Mouse (Mus musculus) NIH3T3 (cell line): ENCODE results near the gene Gm12355.

Source experiments
- DNase-seq: peaks from one replicate; pipeline ENCODE4 v3.0.0-alpha.2; 2012; ENCODE audit warnings: low read depth

Gm12355 gene

DNA sequence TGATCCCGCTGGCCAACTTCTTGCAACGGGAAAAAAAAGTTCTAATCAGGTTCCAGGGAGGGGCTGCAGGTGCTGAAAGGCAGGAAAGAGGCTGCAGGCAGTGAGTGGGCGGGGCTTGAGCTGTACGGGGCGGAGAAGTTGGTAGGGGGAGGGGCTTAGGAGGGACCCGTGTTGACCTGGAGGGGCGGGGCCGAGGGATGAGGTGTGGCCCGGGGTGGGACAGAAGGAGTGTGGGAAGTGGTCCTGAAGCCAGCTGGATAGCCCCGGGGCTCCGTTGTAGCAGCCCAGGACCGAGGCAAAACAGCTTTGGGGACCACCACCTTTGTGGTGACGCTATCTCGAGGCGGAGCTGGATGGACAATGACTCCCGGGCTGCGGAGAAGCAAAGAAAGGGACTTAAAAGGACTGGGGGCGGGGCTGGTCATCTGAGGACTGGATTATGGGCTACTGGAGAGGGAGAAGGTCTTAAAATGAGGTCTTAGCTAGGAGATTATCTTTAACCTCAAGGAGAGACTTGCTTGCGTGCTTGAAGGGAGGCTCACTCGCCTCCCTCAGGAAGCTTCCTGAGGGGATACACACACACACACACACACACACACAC lies 23.3 kb downstream of the Gm12355 start:
- no peak for DNase-seq

DNA sequence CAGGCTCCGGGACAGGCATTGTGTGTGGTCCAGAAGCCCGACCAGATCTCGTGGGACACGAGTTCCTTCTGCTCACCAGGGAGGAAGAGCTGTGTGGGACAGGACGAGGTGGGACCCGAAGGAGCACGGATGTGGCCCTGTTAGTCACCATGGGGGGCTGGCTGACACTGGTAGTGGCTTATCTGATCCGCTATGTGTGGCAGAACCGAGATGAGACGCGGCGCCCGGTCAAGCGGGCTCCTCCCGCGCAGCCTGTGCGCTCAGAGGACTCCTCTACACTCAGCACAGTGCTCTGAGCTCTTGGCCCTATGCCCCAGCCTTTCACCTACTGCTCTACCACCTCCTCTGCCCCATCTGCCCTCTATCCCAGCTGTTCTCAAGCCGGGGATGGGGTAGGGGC lies 26.2 kb downstream of the Gm12355 start:
- no peak for DNase-seq

DNA sequence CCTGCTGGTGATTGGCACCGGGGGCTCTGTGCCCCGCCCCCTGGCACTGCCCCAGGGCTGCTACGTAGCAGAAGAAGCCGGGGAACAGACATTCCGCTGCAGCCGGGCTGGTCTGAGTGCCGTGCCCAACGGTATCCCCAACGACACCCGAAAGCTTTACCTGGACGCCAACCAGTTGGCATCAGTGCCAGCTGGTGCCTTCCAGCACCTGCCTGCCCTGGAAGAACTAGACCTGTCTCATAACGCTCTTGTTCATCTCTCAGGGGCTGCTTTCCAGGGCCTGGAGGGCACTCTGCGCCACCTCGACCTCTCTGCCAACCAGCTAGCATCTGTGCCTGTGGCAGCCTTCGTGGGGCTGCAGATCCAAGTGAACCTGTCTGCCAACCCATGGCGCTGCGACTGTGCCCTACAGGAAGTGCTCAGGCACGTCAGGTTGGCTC lies 26.6 kb downstream of the Gm12355 start:
- DNase-seq, result no peak

DNA sequence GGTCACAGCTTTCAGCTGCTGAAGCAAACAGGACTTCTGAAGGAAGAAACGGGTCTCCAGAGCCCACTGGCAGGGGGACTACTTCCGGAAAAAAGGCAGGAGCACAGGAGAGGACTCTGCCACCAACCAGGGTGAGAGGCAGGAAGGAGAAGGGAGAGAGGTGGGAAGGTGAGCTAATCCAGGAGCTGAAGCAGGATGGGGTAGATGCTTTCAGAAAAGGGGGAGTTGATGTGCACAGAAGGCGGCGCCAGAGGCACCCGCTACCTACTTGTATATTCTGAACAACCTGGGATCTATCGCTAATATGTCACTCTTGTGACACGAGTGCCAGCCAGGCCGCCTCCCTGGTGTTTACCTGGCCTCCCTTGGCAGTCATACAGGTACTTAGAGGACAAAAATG lies 27.5 kb downstream of the Gm12355 start, which contains the start of gene Lrrc3c:
Gene Lrrc3c, plus strand, starts transcription at position 301 of the 400 bp plus-strand sequence.
- no peak for DNase-seq

DNA sequence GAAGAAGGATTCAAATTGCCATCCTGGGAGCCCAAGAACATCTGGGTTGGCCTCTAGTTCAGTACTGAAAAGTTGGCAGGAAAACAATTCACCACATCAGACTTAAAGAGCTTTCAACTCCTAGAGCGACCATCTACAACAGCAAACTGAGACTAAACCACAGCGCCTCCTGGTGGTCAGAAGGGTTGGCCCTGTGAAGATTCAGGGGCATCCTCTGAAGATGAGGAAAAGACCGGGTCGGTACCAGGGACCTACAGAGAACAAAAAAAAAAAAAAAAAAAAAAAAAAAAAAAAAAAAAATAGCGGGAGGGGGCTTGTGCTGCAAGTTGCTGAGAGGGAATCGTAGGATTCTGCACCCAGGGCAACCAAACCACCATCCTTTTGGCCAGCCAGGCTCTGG lies 28.1 kb downstream of the Gm12355 start:
- peak; percentile 87 for DNase-seq

DNA sequence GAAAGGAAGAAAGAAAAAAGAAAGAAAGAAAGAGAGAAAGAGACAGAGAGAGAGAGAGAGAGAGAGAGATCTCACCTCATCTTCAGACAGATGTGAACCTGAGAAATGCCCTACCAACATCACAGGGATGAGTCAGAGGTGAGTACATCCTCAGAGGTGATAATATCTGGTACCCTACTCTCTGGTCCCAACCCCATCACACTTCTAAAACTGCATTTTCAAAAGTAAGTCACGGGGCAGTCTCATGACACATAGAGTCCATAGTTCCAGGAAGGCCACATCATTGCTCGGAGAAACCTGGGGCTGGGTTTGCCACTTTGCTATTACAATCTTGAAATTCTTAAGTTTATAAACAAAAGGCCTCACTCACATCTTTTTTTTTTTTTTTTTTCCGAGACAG lies 29.5 kb downstream of the Gm12355 start:
- no peak for DNase-seq

DNA sequence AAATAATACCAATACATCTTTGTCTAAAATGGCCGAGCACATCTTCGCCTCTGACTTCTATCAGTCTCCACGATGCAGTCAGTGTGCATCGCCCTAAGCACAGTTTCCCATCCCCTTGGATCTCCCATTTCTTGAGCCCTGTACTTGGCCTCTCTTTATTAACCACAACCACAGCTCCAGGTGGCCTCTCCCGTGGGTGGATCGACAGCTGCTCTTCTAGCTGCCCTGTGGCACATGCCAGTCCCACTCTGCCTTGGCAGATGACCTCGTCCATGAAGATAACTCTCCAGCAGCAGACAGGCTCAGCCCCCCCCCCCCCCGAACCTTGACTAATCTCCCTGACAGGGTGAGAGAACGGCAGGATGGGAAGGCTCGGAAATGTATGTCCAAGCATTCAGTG lies 30.0 kb downstream of the Gm12355 start:
- no peak for DNase-seq

DNA sequence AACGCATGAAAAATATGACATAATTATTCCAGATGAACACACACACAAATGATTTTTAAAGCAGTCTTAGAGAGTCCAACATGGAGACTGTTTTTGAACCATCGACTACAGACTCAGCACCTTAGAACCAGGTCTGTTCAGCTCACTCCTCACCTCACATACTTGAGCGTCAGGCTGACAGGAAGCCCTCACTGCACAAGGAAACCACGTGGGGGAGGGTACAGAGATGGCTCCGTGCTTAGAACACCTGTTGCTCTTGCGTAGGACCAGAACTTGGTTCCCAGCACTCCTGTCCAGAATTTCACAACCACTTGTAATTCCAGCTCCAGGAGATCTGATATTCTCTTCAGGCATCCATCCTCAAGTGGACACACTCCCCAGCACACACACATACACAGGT lies 30.4 kb downstream of the Gm12355 start:
- no peak for DNase-seq

DNA sequence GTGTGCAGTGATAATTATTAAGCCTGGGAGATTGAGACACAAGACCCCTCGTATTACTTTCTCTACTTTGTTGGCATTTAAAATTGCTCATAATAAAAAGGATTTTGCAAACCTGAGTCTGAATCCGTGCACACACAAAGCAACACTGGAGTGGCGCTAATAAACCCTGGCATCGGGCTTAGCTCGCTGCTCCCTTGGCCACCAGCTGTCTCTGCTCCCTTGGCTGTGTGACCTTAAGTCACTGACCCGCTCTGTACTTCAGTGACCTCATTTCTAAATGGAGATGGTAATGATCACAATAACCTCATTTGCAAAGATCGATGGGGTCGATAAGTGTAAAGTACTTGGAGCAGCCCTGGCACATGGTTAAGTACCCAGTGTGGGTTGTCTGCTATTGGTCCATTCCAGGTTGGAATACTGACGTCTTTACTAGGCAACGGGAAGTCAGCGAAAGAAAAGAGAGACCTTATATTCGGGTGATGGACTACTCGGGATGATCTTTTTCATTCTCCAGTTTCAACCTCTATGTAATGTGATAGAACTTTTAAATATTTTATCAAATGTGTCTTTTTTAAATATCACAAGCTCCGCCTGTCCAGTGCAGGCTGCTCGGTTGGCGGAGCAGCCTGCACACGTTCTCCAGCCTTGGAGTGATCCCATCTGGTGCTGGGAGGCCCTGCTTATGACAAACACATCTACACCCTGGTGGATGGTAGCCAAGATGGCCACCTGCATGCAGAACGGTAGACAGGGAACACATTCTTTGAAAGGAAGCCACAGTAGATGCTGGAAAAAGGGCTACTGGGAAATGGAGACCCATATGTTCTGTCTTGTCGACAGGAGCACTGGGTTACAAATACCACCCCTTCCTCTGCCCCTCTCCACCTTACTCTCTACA lies 34.7 kb downstream of the Gm12355 start:
- DNase-seq, result no peak

DNA sequence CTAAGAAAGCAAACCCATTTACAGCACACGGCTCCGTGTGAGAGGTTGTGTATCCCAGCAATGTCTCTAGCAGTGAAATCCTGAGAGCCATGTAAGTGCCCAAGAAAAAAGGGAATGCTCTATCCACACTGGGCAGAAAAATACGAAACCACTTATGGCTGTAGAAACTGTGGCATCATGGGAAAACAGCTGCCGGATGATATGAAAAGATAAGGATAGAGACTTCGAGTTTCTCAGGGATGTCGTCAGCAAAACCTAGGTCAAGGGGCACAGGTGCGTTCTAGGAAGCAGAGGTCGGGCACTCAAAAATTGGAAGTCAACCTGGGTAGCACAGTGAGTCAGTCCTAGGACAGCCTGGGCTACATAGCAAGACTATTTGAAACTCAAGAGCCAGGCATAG lies 36.2 kb downstream of the Gm12355 start:
- no peak for DNase-seq

DNA sequence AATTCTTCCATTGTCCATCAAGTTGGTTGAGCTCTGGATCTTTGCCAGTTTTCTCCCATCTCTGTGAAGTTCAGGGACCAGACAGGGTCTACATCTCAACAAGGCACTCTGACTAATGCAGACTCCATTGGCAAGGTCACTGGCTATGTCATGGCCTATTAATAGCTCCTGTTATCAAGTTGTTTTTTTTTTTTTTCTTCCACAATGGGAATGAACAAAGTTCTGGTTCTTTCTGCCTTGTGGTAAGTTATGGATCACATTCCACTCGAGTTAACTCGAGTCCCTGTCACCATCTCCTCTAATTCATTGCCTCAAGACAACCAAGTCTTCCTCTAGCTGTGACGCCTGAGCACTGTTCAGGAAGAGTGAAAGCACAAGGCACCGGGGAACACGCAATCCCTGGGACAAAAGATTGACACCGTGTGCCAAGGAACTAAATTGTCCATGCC lies 36.6 kb downstream of the Gm12355 start:
- peak; percentile 65 for DNase-seq

DNA sequence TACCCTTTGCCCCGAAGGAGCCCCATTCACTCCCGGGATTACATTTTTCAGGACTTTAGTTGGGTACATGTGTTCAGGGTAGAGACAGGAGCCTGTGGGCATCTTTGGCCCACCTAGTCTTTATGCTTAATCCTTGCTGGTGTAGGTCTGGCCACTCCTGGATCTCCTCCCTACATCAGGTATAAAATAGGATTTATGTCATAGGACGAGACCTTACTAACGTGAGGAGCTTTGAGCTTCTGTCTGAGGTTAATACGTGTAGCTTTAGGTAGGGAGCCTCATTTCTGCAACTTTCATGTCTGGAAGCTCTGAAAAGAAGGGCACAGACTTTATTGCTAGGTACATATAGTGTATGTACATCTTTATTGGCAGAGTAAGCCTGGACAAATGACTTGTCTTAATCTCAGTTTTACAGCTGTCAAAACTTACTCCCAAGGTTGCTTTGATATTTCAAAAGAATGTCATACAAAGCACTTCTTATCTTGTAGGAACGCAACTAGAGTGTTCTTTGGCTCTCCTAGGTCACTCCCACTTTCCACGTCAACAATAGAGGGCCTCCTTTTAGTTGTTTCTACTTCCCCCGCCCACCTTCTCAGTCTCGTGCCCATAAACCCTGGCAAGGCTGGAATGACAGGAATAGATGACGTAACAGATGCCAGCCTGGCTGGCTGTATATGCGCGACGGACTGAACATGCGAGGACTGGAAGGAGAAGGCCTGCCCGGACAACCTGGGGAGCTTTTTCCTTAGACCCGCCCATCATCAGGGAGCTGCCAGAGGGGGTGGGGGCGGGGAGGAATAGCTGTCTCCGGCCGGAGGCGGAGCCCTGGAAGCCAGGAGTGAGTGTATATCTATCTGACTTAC lies 37.5 kb downstream of the Gm12355 start:
- peak; percentile 92 for DNase-seq

DNA sequence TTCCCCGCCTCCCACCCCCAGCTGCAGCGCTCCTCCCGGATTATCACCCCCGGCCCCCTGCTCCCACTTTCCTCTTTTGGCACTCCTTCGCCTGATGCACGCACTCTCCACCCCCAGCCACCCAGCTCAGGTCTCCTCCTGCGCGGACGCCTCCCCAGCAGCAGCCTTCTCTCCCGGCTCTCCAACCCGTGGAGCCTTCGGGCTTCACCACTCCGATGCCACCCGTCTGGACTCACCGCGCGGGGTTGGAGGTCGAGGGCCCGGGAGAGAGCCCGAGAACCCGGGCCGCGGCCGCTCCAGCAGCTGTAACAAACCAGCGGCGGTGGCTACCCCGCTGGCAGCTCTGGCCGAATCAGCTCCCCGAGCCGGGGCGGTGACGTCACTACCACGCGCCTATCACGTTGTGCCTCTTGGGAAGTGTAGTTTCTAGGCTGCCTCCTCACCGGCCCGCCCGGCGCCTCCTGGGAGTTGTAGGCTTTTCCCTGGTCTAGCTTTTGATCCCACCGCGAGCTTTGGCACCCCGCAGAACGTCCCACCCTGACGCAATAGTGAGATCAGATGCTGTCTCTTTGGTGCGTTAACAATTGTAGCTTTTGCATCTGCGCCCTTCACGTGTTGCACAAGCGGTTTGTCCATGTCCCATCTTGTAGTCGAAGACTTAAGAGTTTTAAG lies 38.4 kb downstream of the Gm12355 start, which contains the start of gene Ormdl3:
Gene Ormdl3, minus strand, starts transcription at position 477 of the 672 bp plus-strand sequence.
- DNase-seq, result peak; percentile 100

DNA sequence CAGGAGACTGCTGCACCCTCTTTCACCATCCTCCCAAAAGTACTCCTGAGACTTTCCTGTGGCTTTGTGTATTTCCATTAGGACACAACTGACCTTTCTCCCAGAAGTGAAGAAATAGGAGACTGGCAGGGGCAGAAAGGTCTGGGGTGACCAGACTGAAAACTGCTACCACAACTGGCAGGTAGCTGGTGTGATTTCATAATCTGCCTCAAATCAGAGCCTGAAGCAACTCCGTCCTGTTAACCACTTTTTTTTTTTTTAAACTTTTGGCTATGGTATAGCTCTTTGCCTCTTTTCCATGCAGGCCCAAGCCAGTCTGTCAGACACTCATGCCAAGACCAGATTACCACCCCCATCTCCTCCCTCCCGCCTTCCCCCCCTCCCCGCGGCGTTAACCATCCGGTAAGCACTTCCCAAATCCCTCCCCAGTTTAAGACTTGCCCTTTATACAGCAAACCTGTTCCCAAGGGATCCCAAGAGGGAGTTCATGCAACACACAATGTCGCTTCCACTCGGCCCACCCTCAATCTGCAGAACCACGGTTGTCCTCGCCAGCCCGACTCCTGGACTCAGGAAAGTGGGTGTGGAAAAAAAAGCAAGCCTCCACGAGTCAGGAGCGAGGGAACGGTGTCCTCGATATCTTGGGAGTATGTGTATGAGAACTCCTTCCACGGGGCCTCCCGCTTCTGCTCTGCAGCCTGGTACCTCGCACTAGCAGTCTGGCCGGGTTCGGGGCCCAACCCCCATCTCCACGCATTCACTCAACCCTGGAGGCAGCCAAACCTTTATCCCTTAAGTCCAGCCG lies 39.2 kb downstream of the Gm12355 start:
- peak; percentile 64 for DNase-seq

DNA sequence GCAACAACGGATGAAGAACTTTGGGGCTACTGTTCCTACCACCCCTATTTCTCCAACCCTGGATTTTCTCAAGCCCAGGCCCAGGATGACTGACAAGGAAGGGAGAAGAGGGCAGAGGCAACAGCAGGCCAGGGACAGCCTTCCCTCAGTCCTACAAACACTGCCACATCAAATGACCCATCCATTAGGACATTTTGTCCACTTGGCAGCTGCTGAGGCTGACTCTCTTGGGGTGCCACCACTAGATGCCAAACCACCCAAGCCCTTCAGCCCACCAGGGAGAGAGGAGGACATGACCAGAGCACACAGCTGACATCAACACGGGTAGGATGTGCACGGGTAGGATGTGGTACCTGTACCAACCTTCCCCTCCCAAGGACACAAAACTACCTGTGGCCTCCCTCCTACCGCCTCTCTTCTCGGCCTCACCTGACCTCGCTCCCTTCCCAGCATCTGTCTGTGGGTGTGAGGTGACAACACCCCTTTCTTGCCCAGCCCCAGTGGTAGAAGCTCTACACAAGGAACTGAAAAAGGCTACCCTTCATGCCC lies 40.8 kb downstream of the Gm12355 start:
- no peak for DNase-seq

DNA sequence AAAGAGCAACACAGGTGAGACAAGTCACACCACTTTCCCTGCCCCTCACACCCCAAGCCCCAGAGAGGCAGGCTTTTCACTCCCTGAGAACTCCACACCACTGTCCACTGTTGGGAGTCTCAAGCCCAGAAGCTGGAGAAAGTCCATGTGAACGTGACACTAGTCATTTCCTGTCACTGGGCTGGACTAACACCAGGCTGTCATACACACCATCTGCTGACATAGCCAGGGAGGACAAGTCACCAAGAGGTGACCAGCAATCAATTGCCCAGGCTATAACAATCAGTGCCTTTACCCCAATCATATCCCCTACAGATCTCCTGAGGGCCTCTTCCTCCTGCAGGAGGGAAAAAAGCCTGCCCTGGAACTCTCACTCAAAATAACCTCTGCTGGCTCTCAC lies 41.3 kb downstream of the Gm12355 start:
- no peak for DNase-seq

DNA sequence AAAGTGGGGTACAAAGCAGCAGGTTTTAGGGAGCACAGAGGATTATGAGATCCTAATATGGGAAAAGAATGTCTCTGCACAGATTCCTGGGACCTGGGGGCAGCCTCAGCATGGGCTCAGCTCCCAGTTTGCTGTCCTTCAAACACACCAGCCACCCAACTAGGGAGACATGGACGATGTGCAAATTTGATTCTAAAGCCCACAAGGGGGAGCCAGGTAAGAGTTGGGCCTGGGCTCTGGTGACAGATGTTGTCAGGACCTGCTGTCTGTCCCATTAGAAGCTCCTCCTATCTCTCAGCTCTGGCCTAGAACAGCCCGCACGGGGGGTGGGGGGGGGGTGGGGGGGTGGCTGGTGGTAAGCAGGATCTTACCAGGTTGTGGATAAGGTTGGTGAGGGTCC lies 41.9 kb downstream of the Gm12355 start:
- no peak for DNase-seq

DNA sequence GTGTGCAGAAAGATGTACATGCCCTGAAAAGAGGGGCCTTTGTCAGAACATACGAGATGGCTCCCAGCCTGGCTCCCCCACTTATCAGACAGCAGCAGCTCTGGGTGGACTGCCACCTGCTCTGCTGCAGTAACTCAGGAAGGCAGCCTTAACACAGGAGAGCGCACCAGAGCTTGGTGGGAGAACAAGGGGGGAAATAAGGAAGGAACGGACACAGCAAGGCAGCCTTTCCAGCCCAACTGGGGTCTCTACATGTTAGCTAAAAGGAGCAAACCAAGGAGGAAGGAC lies 42.3 kb downstream of the Gm12355 start:
- no peak for DNase-seq

DNA sequence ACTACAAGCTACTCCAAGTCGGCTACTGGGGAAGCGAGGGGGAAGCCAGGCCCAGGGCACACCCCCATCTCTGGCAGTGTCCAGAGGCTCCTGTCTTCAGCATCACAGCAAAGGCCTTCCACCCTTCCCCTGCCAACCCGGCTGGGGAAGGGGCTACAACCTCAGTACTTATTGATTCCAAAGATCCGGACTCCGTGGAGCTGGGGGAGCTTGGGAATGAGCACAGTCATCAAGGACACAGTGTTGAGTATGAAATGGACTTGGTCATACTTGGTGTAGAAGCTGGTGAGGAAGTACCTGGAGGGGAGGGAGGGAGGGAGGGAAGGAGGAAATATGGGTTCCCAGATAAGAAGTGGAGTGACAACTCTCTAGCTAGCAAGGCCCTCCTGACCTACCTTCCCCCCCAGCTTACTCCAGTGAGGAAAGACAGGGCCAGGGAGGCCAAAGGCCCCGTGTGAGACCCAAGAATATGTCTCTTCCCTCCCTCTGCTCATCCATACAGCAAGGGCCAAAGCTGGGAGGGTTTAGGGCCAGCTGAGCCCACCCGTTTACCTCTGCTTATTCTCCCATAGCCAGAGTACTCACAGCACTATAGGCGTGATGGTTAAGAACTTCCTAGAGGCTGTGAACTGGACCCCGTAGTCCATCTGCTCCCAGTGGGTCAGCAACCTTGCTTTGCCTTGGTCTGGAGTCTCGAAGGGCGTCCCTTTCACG lies 42.8 kb downstream of the Gm12355 start:
- DNase-seq, result no peak

DNA sequence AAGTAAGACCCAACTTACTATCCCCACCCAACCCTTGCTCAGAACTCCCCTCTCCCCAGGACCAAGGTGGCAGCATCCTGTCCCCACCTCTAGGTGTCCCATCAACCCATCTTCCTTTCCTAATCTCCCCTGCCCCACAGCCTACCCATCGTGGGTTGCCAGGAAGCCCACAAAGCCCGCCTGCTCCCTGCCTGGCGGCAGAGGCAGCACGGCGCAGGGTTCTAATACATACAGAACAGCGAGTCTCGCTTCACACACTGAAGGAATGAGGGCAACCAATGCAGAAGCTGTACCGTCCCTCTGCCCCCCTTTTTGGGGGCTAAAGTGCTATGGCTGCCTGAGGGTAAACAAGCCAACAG lies 43.5 kb downstream of the Gm12355 start:
- DNase-seq, result no peak
